Mouse (Mus musculus) layer of hippocampus, adult 2 months (tissue): ENCODE data around the gene Vps72. TPM values are rescaled to one million over a fixed set of nuclear protein-coding genes. Genes with fewer than 3 reads are reported as not detected.
"Not testable (repeated sequence)": the region's sequence is repeated elsewhere in the genome, so short reads cannot be mapped to it uniquely, and the experiment has no call there.

Experiments
- DNase-seq, 2 experiments: peaks; one replicate each; pipeline ENCODE4 v3.0.0; 2022; ENCODE audit warnings: low spot score in 2 of 2
- H3K27ac ChIP-seq: fragments of 200-600 bp; 2 replicates; pipeline ENCODE4 v1.8.1; 2022
- H3K4me3 ChIP-seq: fragments of 200-600 bp; 2 replicates; pipeline ENCODE4 v1.8.1; 2022; ENCODE audit warnings: mild to moderate bottlenecking
- CTCF ChIP-seq: fragments of 200-600 bp; conservative IDR thresholded peaks from 2 replicates; pipeline ENCODE4 v1.8.1; 2022; ENCODE audit warnings: antibody characterized with exemption, mild to moderate bottlenecking, moderate library complexity
- long read RNA-seq, 2 experiments: library from polyadenylated mRNA; stranded (forward); transcript quantifications; one replicate each; pipeline ENCODE4 v2.0.0; 2021; ENCODE audit warnings: borderline mapping rate in 2 of 2
- total RNA-seq, 2 experiments: library from RNA; stranded (reverse); gene quantifications; 2 replicates each; pipeline ENCODE4 v1.2.3; 2021

Gene Vps72
- 10 to 100 TPM; 43.5 to 46.1 TPM for total RNA-seq
- long read RNA-seq, experiment 1, transcript Vps72-201 (6 exons, 1,456 nt): major isoform, 27 of 34 reads
- long read RNA-seq, experiment 1, partial matches to known transcripts: 4 of 34 reads
- long read RNA-seq, experiment 1, other reads (novel, unspliced or antisense): 3 of 34 reads
- long read RNA-seq, experiment 2, transcript Vps72-201 (6 exons, 1,456 nt): major isoform, 26 of 29 reads
- long read RNA-seq, experiment 2, partial matches to known transcripts: 3 of 29 reads
- long read RNA-seq, experiment 2, other reads (novel, unspliced or antisense): 0 of 29 reads

GRCm38 (mm10) chr3:95110911-95111726 is at the start of gene Vps72:
Gene Vps72, plus strand, starts transcription at chr3:95111022.
- peak; percentile 86 to 91 for DNase-seq
- H3K4me3 ChIP-seq: peak within 1 kb of the TSS; percentile 86
- peak within 1 kb of the TSS; percentile 92 for H3K27ac ChIP-seq
- no peak for TF ChIP-seq CTCF

GRCm38 (mm10) chr3:95063741-95064140 is 47.1 kb upstream of the Vps72 start:
- TF ChIP-seq CTCF: no peak
- Histone ChIP-seq H3K4me3 (no peak overlapping the region), H3K27ac (no peak overlapping the region)
- no peak for DNase-seq

GRCm38 (mm10) chr3:95065553-95065952 is 45.3 kb upstream of the Vps72 start:
- TF ChIP-seq CTCF: no peak
- no peak overlapping the region for H3K27ac ChIP-seq
- DNase-seq: no peak
- H3K4me3 ChIP-seq: no peak overlapping the region

- no peak for DNase-seq
- H3K27ac ChIP-seq: no peak overlapping the region
- no peak for TF ChIP-seq CTCF
- H3K4me3 ChIP-seq: no peak overlapping the region
Observed at GRCm38 (mm10) chr3:95066095-95066494, 44.7 kb upstream of the Vps72 start.

GRCm38 (mm10) chr3:95066570-95066969 is 44.3 kb upstream of the Vps72 start:
- no peak for TF ChIP-seq CTCF
- Histone ChIP-seq H3K27ac (no peak overlapping the region), H3K4me3 (no peak overlapping the region)
- DNase-seq: no peak

- DNase-seq: no peak
- Histone ChIP-seq H3K4me3 (no peak overlapping the region), H3K27ac (no peak overlapping the region)
- peak; percentile 36 for TF ChIP-seq CTCF
Observed at GRCm38 (mm10) chr3:95071606-95072005, 39.2 kb upstream of the Vps72 start.

GRCm38 (mm10) chr3:95088071-95088470 is 22.8 kb upstream of the Vps72 start:
- H3K4me3 ChIP-seq: no peak overlapping the region
- TF ChIP-seq CTCF: no peak
- no peak for DNase-seq
- peak overlapping the region; percentile 28; the same call in 1 of the 2 replicates for H3K27ac ChIP-seq

- H3K4me3 ChIP-seq: no peak overlapping the region
- no peak for TF ChIP-seq CTCF
- H3K27ac ChIP-seq: no peak overlapping the region
- DNase-seq: no peak
Observed at GRCm38 (mm10) chr3:95100854-95101253, 10.0 kb upstream of the Vps72 start.

GRCm38 (mm10) chr3:95105121-95105520 is 5.7 kb upstream of the Vps72 start:
- peak; percentile 74 to 78 for DNase-seq
- Histone ChIP-seq H3K4me3 (peak overlapping the region; percentile 88), H3K27ac (peak overlapping the region; percentile 96)
- TF ChIP-seq CTCF: no peak

GRCm38 (mm10) chr3:95105586-95106337 is 5.1 kb upstream of the Vps72 start:
- peak overlapping the region; percentile 88 for H3K4me3 ChIP-seq
- no peak for DNase-seq
- no peak for TF ChIP-seq CTCF
- H3K27ac ChIP-seq: peak overlapping the region; percentile 96

- DNase-seq: peak; percentile 97 to 98
- Histone ChIP-seq H3K4me3 (peak within 1 kb of the TSS; percentile 88), H3K27ac (peak within 1 kb of the TSS; percentile 96)
- peak; percentile 54 for TF ChIP-seq CTCF
Observed at GRCm38 (mm10) chr3:95106338-95107117, 4.3 kb upstream of the Vps72 start, which contains the start of gene Pip5k1a. Gene Pip5k1a, minus strand, starts transcription at chr3:95106930.

- H3K4me3 ChIP-seq: peak overlapping the region; percentile 88
- peak overlapping the region; percentile 81 for H3K27ac ChIP-seq
- not testable (repeated sequence) for DNase-seq
Observed at GRCm38 (mm10) chr3:95107308-95107707, 3.5 kb upstream of the Vps72 start.

GRCm38 (mm10) chr3:95107898-95108297 is 2.9 kb upstream of the Vps72 start:
- no peak overlapping the region for H3K27ac ChIP-seq
- DNase-seq: no peak
- H3K4me3 ChIP-seq: no peak overlapping the region
- peak; percentile 73 for TF ChIP-seq CTCF
